Mouse (Mus musculus) spleen, adult 2 months (tissue): Measurements from ENCODE around the gene Atp6v1c2.

Experiments used
- CTCF ChIP-seq: fragments of 200-500 bp; IDR thresholded peaks from 2 replicates; pipeline ENCODE4 v1.5.1; 2011; ENCODE audit warnings: mild to moderate bottlenecking, inconsistent platforms; ENCODE audit not compliant: insufficient read depth, insufficient read length, insufficient replicate concordance; ENCODE audit errors: extremely low read depth
- POLR2A ChIP-seq: fragments of 200-500 bp; IDR thresholded peaks from 2 replicates; pipeline ENCODE4 v1.6.1; 2011; ENCODE audit warnings: low read depth, low read length, inconsistent platforms

DNA sequence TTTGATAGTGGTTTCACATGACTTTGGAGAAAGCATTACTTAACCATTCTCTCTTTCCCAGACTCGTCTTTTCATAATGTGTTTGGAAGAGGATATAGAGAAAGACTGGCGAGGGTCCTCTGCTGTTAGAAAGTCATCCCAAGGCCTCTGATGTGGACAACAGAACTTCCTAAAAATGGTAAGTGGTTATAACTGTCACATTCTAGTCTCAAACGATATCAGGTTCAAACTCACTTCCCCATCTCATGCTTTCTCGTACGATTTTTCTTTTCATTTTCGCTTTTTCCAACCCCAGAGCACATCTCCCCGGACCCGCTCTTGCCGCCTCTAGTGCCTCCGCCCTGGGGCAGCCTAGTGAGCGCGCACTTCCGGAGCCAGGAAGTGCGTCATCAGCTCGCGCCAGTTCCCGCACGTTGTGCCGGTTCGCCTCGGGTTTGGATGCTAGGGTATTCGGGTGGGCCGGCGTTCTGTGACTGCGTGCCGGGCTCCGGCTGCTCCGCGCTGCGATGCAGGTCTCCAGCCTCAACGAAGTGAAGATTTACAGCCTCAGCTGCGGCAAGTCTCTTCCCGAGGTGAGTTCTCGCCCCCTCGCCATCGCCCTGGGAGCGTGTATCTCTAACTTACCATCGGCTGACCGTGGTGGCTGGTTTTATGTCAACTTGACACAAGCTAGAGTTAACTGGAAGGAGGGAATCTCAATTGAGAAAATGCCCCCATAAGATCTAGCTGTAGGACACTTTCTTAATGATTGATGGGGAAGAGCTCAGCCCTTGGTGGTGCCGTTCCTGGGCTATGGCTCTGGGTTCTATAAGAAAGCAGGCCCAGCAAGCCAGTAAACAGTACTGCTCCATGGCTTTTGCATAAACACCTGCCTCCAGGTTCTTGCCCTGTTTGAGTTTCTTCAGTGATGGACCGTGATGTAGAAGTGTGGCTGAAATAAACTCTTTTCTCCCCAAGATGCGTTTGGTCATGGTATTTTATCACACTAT is 19.2 kb upstream of the Atp6v1c2 start, which contains the start of gene Nol10:
- peak; percentile 82 for TF ChIP-seq POLR2A
- TF ChIP-seq CTCF, result no peak
